Mouse (Mus musculus): ENCODE measurements at regions not wholly inside any gene's neighbourhood (a gene's known extent, or its start where the extent isn't known, plus 50 kb on each side); places are given as distances from the start of the nearest gene placed in this dataset.

DNA sequence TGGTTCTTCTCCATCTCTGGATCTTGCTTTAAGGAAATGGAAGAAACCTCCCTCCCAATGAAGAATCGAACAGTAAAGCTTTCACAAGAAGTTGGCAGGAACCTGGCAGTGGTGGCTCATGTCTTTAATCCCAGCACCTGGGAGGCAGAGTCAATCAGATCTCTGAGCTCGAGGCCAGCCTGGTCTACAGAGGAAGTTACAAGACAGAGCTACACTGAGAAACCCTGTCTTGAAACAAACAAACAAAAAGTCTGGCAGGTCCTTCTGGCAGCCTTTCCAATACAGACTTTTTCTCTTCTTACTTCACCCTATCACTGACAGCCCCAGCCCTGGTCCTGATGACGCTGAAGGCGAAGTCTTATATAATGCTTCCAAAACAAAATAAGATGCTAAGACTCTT is 104.6 kb downstream of the Srek1 start:
- no peaks in the 10 kb centered on the region for H3K27me3 ChIP-seq (ENCODE audit: control insufficient read depth, insufficient read depth, insufficient read length)
- H3K79me3 ChIP-seq (ENCODE audit: low read depth) = no peaks in the 10 kb centered on the region
- TF ChIP-seq CTCF (IDR thresholded peaks at IDR 0.05; ENCODE audit: control insufficient read depth, insufficient read depth, insufficient read length) (no peak), FOSL1 (IDR thresholded peaks at IDR 0.05; ENCODE audit: insufficient read depth, low read length, poor library complexity, severe bottlenecking) (no peak), MYOG (IDR thresholded peaks at IDR 0.05; ENCODE audit: control insufficient read depth, extremely low read depth, insufficient read length) (no peak), USF1 (IDR thresholded peaks at IDR 0.05; ENCODE audit: low read depth) (no peak), MYOD1 (IDR thresholded peaks at IDR 0.05; ENCODE audit: control insufficient read depth, insufficient read length, low read depth) (no peak), CEBPB (IDR thresholded peaks at IDR 0.05; ENCODE audit: low read depth) (no peak), MAX (IDR thresholded peaks at IDR 0.05) (no peak)
- no peaks in the 10 kb centered on the region for H3K79me2 ChIP-seq (ENCODE audit: control insufficient read depth, insufficient read depth)
- no peak overlapping the region for H3ac ChIP-seq (ENCODE audit: control insufficient read depth, insufficient read length, low read depth)
- H3K4me3 ChIP-seq (ENCODE audit: insufficient read depth, poor library complexity, severe bottlenecking) = no peak overlapping the region
- no peaks in the 10 kb centered on the region for H3K36me3 ChIP-seq (ENCODE audit: control insufficient read depth, insufficient read depth)

DNA sequence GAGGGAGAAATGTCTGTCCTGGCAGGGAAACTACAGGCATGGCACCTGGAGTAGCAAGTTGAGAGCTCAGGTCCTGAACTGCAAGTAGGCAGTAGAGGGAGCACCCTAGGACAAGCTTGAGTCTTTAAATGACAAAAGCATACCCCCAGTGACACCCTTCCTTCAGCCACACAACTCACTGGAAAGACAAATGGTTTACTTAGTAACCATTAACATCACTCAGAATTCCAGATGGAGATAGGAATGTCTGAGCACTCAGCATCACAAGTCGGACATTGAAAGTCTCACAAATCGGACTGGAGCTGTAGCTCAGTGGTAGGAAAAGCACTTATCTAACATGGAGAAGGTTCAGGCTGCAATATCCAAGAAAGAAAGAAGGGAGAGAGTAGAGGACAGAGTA is 106.7 kb downstream of the Srek1 start:
- Histone ChIP-seq H3K27me3 (ENCODE audit: control insufficient read depth, insufficient read depth, insufficient read length) (no peaks in the 10 kb centered on the region), H3K79me2 (ENCODE audit: control insufficient read depth, insufficient read depth) (no peaks in the 10 kb centered on the region), H3K79me3 (ENCODE audit: low read depth) (no peaks in the 10 kb centered on the region), H3K36me3 (ENCODE audit: control insufficient read depth, insufficient read depth) (no peaks in the 10 kb centered on the region), H3ac (ENCODE audit: control insufficient read depth, insufficient read length, low read depth) (no peak overlapping the region), H3K4me3 (ENCODE audit: insufficient read depth, poor library complexity, severe bottlenecking) (no peak overlapping the region)
- no peak for TF ChIP-seq MYOG (IDR thresholded peaks at IDR 0.05; ENCODE audit: control insufficient read depth, extremely low read depth, insufficient read length)
- TF ChIP-seq CEBPB (IDR thresholded peaks at IDR 0.05; ENCODE audit: low read depth) = no peak
- no peak for TF ChIP-seq CTCF (IDR thresholded peaks at IDR 0.05; ENCODE audit: control insufficient read depth, insufficient read depth, insufficient read length)
- no peak for TF ChIP-seq MAX (IDR thresholded peaks at IDR 0.05)
- no peak for TF ChIP-seq FOSL1 (IDR thresholded peaks at IDR 0.05; ENCODE audit: insufficient read depth, low read length, poor library complexity, severe bottlenecking)

- Histone ChIP-seq H3ac (ENCODE audit: control insufficient read depth, insufficient read length, low read depth) (no peak overlapping the region), H3K27me3 (ENCODE audit: control insufficient read depth, insufficient read depth, insufficient read length) (no peaks in the 10 kb centered on the region), H3K79me3 (ENCODE audit: low read depth) (no peaks in the 10 kb centered on the region), H3K79me2 (ENCODE audit: control insufficient read depth, insufficient read depth) (no peaks in the 10 kb centered on the region), H3K4me3 (ENCODE audit: insufficient read depth, poor library complexity, severe bottlenecking) (no peak overlapping the region), H3K36me3 (ENCODE audit: control insufficient read depth, insufficient read depth) (no peaks in the 10 kb centered on the region)
- no peak for TF ChIP-seq CTCF (IDR thresholded peaks at IDR 0.05; ENCODE audit: control insufficient read depth, insufficient read depth, insufficient read length)
- no peak for TF ChIP-seq FOSL1 (IDR thresholded peaks at IDR 0.05; ENCODE audit: insufficient read depth, low read length, poor library complexity, severe bottlenecking)
- no peak for TF ChIP-seq USF1 (IDR thresholded peaks at IDR 0.05; ENCODE audit: low read depth)
- no peak for TF ChIP-seq MYOD1 (IDR thresholded peaks at IDR 0.05; ENCODE audit: control insufficient read depth, insufficient read length, low read depth)
- no peak for TF ChIP-seq MAX (IDR thresholded peaks at IDR 0.05)
- no peak for TF ChIP-seq MYOG (IDR thresholded peaks at IDR 0.05; ENCODE audit: control insufficient read depth, extremely low read depth, insufficient read length)
- no peak for TF ChIP-seq CEBPB (IDR thresholded peaks at IDR 0.05; ENCODE audit: low read depth)
Observed at GRCm38 (mm10) chr13:103660248-103660996, 114.0 kb downstream of the Srek1 start.

DNA sequence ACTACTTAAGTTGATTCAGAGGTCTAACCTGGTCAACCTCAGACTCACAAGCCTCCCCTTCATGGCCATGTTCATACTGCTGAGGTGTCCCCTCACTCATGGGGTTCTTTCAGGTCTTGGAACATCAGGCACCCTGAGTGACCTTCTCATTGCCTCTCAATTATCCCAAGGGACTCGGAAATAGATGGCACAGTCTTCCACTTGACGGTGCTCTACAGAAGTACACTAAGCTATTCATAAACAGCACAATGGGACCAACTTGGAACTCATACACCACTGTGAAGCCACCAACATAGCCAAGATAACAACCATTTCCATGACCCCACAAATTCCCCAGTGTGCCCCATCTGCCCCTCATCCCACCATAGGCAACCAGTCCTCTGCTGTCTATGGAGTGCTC is 118.4 kb downstream of the Srek1 start:
- Histone ChIP-seq H3ac (ENCODE audit: control insufficient read depth, insufficient read length, low read depth) (no peak overlapping the region), H3K79me3 (ENCODE audit: low read depth) (no peaks in the 10 kb centered on the region), H3K4me3 (ENCODE audit: insufficient read depth, poor library complexity, severe bottlenecking) (no peak overlapping the region), H3K79me2 (ENCODE audit: control insufficient read depth, insufficient read depth) (no peaks in the 10 kb centered on the region), H3K36me3 (ENCODE audit: control insufficient read depth, insufficient read depth) (no peaks in the 10 kb centered on the region), H3K27me3 (ENCODE audit: control insufficient read depth, insufficient read depth, insufficient read length) (no peaks in the 10 kb centered on the region)
- no peak for TF ChIP-seq MYOD1 (IDR thresholded peaks at IDR 0.05; ENCODE audit: control insufficient read depth, insufficient read length, low read depth)
- TF ChIP-seq MAX (IDR thresholded peaks at IDR 0.05) = no peak
- no peak for TF ChIP-seq USF1 (IDR thresholded peaks at IDR 0.05; ENCODE audit: low read depth)
- TF ChIP-seq CTCF (IDR thresholded peaks at IDR 0.05; ENCODE audit: control insufficient read depth, insufficient read depth, insufficient read length) = no peak
- TF ChIP-seq MYOG (IDR thresholded peaks at IDR 0.05; ENCODE audit: control insufficient read depth, extremely low read depth, insufficient read length) = no peak
- TF ChIP-seq CEBPB (IDR thresholded peaks at IDR 0.05; ENCODE audit: low read depth) = no peak
- TF ChIP-seq FOSL1 (IDR thresholded peaks at IDR 0.05; ENCODE audit: insufficient read depth, low read length, poor library complexity, severe bottlenecking) = no peak

DNA sequence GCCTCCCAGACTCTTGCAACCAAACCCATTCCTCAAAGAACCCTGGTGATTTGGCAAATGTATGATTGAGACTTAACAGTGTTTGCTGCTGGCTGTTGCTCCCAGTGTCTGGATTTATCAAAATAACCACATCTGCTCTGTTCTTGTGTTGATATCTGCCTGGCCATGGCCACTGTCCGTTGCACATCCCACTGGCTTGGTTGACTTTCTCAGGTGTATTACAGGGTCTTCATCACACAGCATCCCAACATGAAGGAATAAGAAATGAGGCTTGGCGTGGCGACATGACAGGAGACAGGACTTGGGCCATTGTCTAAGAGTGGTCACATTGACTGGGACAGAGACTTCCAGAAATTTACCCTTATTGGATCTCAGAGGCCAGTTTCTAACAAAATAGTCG is 121.2 kb downstream of the Srek1 start:
- Histone ChIP-seq H3K79me3 (ENCODE audit: low read depth) (no peaks in the 10 kb centered on the region), H3K79me2 (ENCODE audit: control insufficient read depth, insufficient read depth) (no peaks in the 10 kb centered on the region), H3K36me3 (ENCODE audit: control insufficient read depth, insufficient read depth) (no peaks in the 10 kb centered on the region), H3K4me3 (ENCODE audit: insufficient read depth, poor library complexity, severe bottlenecking) (no peak overlapping the region), H3ac (ENCODE audit: control insufficient read depth, insufficient read length, low read depth) (no peak overlapping the region), H3K27me3 (ENCODE audit: control insufficient read depth, insufficient read depth, insufficient read length) (no peaks in the 10 kb centered on the region)
- TF ChIP-seq MYOG (IDR thresholded peaks at IDR 0.05; ENCODE audit: control insufficient read depth, extremely low read depth, insufficient read length) (no peak), USF1 (IDR thresholded peaks at IDR 0.05; ENCODE audit: low read depth) (no peak), CEBPB (IDR thresholded peaks at IDR 0.05; ENCODE audit: low read depth) (no peak), MAX (IDR thresholded peaks at IDR 0.05) (no peak), MYOD1 (IDR thresholded peaks at IDR 0.05; ENCODE audit: control insufficient read depth, insufficient read length, low read depth) (no peak), CTCF (IDR thresholded peaks at IDR 0.05; ENCODE audit: control insufficient read depth, insufficient read depth, insufficient read length) (no peak), FOSL1 (IDR thresholded peaks at IDR 0.05; ENCODE audit: insufficient read depth, low read length, poor library complexity, severe bottlenecking) (no peak)
